Mouse (Mus musculus): Measurements from ENCODE around the gene Sprr2a3.
"Not testable (repeated sequence)": the region's sequence is repeated elsewhere in the genome, so short reads cannot be mapped to it uniquely, and the experiment has no call there.

DNA sequence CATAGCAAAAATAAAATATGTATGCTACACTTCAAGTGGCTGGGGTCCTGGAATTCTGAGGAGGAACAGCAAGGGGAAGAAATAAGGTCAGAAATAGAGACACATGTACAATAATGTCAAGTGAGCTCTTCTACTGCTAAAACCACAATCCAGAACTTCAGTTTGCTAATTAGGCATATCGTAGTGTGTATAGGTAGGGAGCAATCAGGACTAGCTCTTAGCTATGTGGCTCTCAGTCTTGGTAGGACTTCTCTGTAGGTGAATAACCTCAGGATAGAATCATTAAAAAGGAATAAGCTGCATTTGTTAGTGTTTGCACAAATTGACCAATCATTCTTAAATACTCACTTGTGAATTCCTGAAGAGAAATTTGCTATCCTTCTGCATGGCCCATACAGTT is 11.2 kb upstream of the Sprr2a3 start:
- not testable (repeated sequence) for TF ChIP-seq CTCF (IDR thresholded peaks at IDR 0.05; ENCODE audit: borderline replicate concordance, control insufficient read depth, extremely low read depth, insufficient read depth, low read length, poor library complexity); POLR2A (IDR thresholded peaks at IDR 0.05; ENCODE audit: control insufficient read depth, extremely low read depth, insufficient read depth, low read length, poor library complexity)
